Mouse (Mus musculus): ENCODE measurements around the gene Xylt1.

Gene Xylt1

GRCm38 (mm10) chr7:117613796-117614195 is 233.0 kb downstream of the Xylt1 start:
- DNase-seq (ENCODE audit: low spot score), result no peak

GRCm38 (mm10) chr7:117614346-117614745 is 233.6 kb downstream of the Xylt1 start:
- no peak for DNase-seq (ENCODE audit: low spot score)

- no peak for DNase-seq (ENCODE audit: low spot score)
These were observed 234.1 kb downstream of the Xylt1 start for GRCm38 (mm10) chr7:117614851-117615250.

- peak; percentile 51 for DNase-seq (ENCODE audit: low spot score)
These were observed 235.5 kb downstream of the Xylt1 start for GRCm38 (mm10) chr7:117616277-117616676.

- peak; percentile 72 for DNase-seq (ENCODE audit: low spot score)
These were observed 238.0 kb downstream of the Xylt1 start for GRCm38 (mm10) chr7:117618715-117619150.

GRCm38 (mm10) chr7:117621566-117621965 is 240.8 kb downstream of the Xylt1 start:
- DNase-seq (ENCODE audit: low spot score), result no peak

- DNase-seq (ENCODE audit: low spot score), result peak; percentile 58
These were observed 242.0 kb downstream of the Xylt1 start for GRCm38 (mm10) chr7:117622769-117623168.

GRCm38 (mm10) chr7:117628791-117629190 is 248.0 kb downstream of the Xylt1 start:
- DNase-seq (ENCODE audit: low spot score), result no peak

- peak; percentile 54 for DNase-seq (ENCODE audit: low spot score)
These were observed 249.9 kb downstream of the Xylt1 start for GRCm38 (mm10) chr7:117630657-117631056.

- no peak for DNase-seq (ENCODE audit: low spot score)
These were observed 254.8 kb downstream of the Xylt1 start for GRCm38 (mm10) chr7:117635584-117635983.

- peak; percentile 53 for DNase-seq (ENCODE audit: low spot score)
These were observed 255.9 kb downstream of the Xylt1 start for GRCm38 (mm10) chr7:117636713-117637112.

GRCm38 (mm10) chr7:117637997-117638396 is 257.2 kb downstream of the Xylt1 start:
- no peak for DNase-seq (ENCODE audit: low spot score)

- peak; percentile 17 for DNase-seq (ENCODE audit: low spot score)
These were observed 271.9 kb downstream of the Xylt1 start for GRCm38 (mm10) chr7:117652637-117653036.

GRCm38 (mm10) chr7:117655732-117656131 is 275.0 kb downstream of the Xylt1 start:
- no peak for DNase-seq (ENCODE audit: low spot score)

GRCm38 (mm10) chr7:117658180-117658579 is 277.4 kb downstream of the Xylt1 start:
- DNase-seq (ENCODE audit: low spot score), result no peak

- no peak for DNase-seq (ENCODE audit: low spot score)
These were observed 278.0 kb downstream of the Xylt1 start for GRCm38 (mm10) chr7:117658739-117659138.

GRCm38 (mm10) chr7:117667286-117667685 is 286.5 kb downstream of the Xylt1 start:
- DNase-seq (ENCODE audit: low spot score), result no peak

GRCm38 (mm10) chr7:117668226-117668625 is 287.4 kb downstream of the Xylt1 start:
- no peak for DNase-seq (ENCODE audit: low spot score)

GRCm38 (mm10) chr7:117672121-117672591 is 291.4 kb downstream of the Xylt1 start:
- DNase-seq (ENCODE audit: low spot score), result no peak

GRCm38 (mm10) chr7:117686120-117686996 is 305.6 kb downstream of the Xylt1 start:
- peak; percentile 80 for DNase-seq (ENCODE audit: low spot score)

GRCm38 (mm10) chr7:117686997-117687302 is 306.2 kb downstream of the Xylt1 start:
- DNase-seq (ENCODE audit: low spot score), result no peak

GRCm38 (mm10) chr7:117695612-117696011 is 314.8 kb downstream of the Xylt1 start:
- DNase-seq (ENCODE audit: low spot score), result peak; percentile 16

- DNase-seq (ENCODE audit: low spot score), result no peak
These were observed 316.9 kb downstream of the Xylt1 start for GRCm38 (mm10) chr7:117697681-117698080.

Measured in embryo, embryonic 10.5 days (tissue).